Comparison of ENCODE assay signal across 30 mouse cellular contexts in genomic region chr6:147011977-147012376, GRCm38 (mm10). TPM values are rescaled to one million over a fixed set of nuclear protein-coding genes. Genes with fewer than 3 reads are reported as not detected.
DNase-seq lines count a peak whose midpoint lies in the region; ATAC-seq and TF ChIP-seq lines count a peak whose summit lies in the region.
"Had no signal": no experiment of that assay in that cellular context is flagged by ENCODE, and none has a peak within 500 bp of the region (broad histone marks: within the 10 kb centered on the region; RNA-seq: fewer than 3 reads in every experiment).

No protein-coding gene starts in this region.

- no peak overlapping the region for H3K9ac ChIP-seq in embryonic facial prominence, embryonic 13.5 days
- no peak overlapping the region for H3K9ac ChIP-seq in heart, postnatal 0 days (replicated peaks; ENCODE audit: low read depth, low read length)
- H3K9ac ChIP-seq: embryonic facial prominence, embryonic 12.5 days; forebrain, embryonic 15.5 days; hindbrain, embryonic 14.5 days; limb, embryonic 15.5 days; liver, embryonic 14.5 days; midbrain, embryonic 15.5 days; neural tube, embryonic 13.5 days had no signal

- H3K27ac ChIP-seq in embryonic facial prominence, embryonic 13.5 days = peak overlapping the region; percentile 64; the same call in 1 of the 2 replicates
- H3K27ac ChIP-seq in embryonic facial prominence, embryonic 10.5 days (replicated peaks) = no peak overlapping the region
- H3K27ac ChIP-seq in heart, postnatal 0 days (ENCODE audit: low read depth) = 0 out of 2 replicates have a peak overlapping the region, but pooled peaks have one; percentile 1
- H3K27ac ChIP-seq: embryonic facial prominence, embryonic 12.5 days; forebrain, embryonic 15.5 days; hindbrain, embryonic 14.5 days; liver, embryonic 14.5 days; midbrain, embryonic 15.5 days; neural tube, embryonic 13.5 days had no signal

- H3K9me3 ChIP-seq in embryonic facial prominence, embryonic 13.5 days = no peaks in the 10 kb centered on the region
- no peaks in the 10 kb centered on the region for H3K9me3 ChIP-seq in embryonic facial prominence, embryonic 10.5 days
- H3K9me3 ChIP-seq in heart, postnatal 0 days (replicated peaks; ENCODE audit: control insufficient read depth, low read length) = no peaks in the 10 kb centered on the region
- H3K9me3 ChIP-seq: embryonic facial prominence, embryonic 12.5 days; forebrain, embryonic 15.5 days; limb, embryonic 15.5 days; midbrain, embryonic 15.5 days; neural tube, embryonic 13.5 days had no signal

- ATAC-seq in embryonic facial prominence, embryonic 13.5 days (ENCODE audit: insufficient number of reproducible peaks, insufficient read depth, low FRiP score, low TSS enrichment, low read depth) = no peak
- ATAC-seq in heart, postnatal 0 days (ENCODE audit: insufficient read depth, low read depth) = no peak
- ATAC-seq: forebrain, embryonic 15.5 days; inflammation-experienced regulatory T-cells, adult 6 months; midbrain, embryonic 15.5 days had no signal

- intact Hi-C loops in heart, postnatal 10 days (cut with DNase I) = no loop called here

- no peak overlapping the region for H3K4me3 ChIP-seq in embryonic facial prominence, embryonic 13.5 days
- H3K4me3 ChIP-seq in embryonic facial prominence, embryonic 10.5 days = no peak overlapping the region
- H3K4me3 ChIP-seq in heart, postnatal 0 days (ENCODE audit: low read depth, low read length) = no peak overlapping the region
- H3K4me3 ChIP-seq: embryonic facial prominence, embryonic 12.5 days; forebrain, embryonic 15.5 days; limb, embryonic 15.5 days; midbrain, embryonic 15.5 days; myocyte; neural tube, embryonic 13.5 days had no signal

- 59% methylated on average over 6 of the region's 6 CpGs for WGBS in embryonic facial prominence, embryonic 13.5 days
- 81% methylated on average over 6 of the region's 6 CpGs for WGBS in embryonic facial prominence, embryonic 10.5 days
- WGBS in heart, postnatal 0 days = 70% methylated on average over 6 of the region's 6 CpGs

- no peak for TF ChIP-seq CTCF in heart, postnatal 0 days (IDR thresholded peaks at IDR 0.05; ENCODE audit: low read depth)
- TF ChIP-seq CTCF in brain, embryonic 14.5 days (IDR thresholded peaks at IDR 0.05; ENCODE audit: borderline replicate concordance, extremely low read depth, insufficient read depth, insufficient read length) = no peak

- H3K27me3 ChIP-seq in embryonic facial prominence, embryonic 13.5 days = no peaks in the 10 kb centered on the region
- H3K27me3 ChIP-seq in embryonic facial prominence, embryonic 10.5 days (replicated peaks; ENCODE audit: low read depth, poor library complexity, severe bottlenecking) = no peaks in the 10 kb centered on the region
- no peaks in the 10 kb centered on the region for H3K27me3 ChIP-seq in heart, postnatal 0 days (ENCODE audit: control insufficient read depth, insufficient read depth, low read length)
- H3K27me3 ChIP-seq: embryonic facial prominence, embryonic 12.5 days; forebrain, embryonic 15.5 days; limb, embryonic 15.5 days; midbrain, embryonic 15.5 days; neural tube, embryonic 13.5 days had no signal

- TF ChIP-seq POLR2A in brain, embryonic 14.5 days (IDR thresholded peaks at IDR 0.05; ENCODE audit: borderline replicate concordance, extremely low read depth, insufficient read depth, insufficient read length, poor library complexity, severe bottlenecking) = no peak

- no peak for DNase-seq in embryonic facial prominence, embryonic 10.5 days (ENCODE audit: low spot score)
- no peak for DNase-seq in heart, postnatal 0 days (ENCODE audit: low spot score)
- DNase-seq in heart, postnatal 10 days = no peak
- DNase-seq in brain, embryonic 14.5 days (ENCODE audit: low read depth) = peak; percentile 36
- DNase-seq in lung, postnatal 36 days = peak; percentile 64
- DNase-seq in spleen, postnatal 36 days (ENCODE audit: low spot score in 2 of 2) = no peak
- DNase-seq: adrenal gland, postnatal 14 days; cerebellum, postnatal 10 days; gastrocnemius, postnatal 14 days; kidney, adult 18-20 months; layer of hippocampus, adult 9-11 months; thymus, adult 18-20 months; thymus, postnatal 36 days had no signal

- 0 out of 2 replicates have a peak overlapping the region, but pooled peaks have one; percentile 9 for H3K4me2 ChIP-seq in embryonic facial prominence, embryonic 13.5 days
- H3K4me2 ChIP-seq in heart, postnatal 0 days (ENCODE audit: low read depth, low read length) = no peak overlapping the region
- H3K4me2 ChIP-seq: embryonic facial prominence, embryonic 12.5 days; forebrain, embryonic 15.5 days; hindbrain, embryonic 14.5 days; limb, embryonic 15.5 days; midbrain, embryonic 15.5 days; neural tube, embryonic 13.5 days had no signal

- TF ChIP-seq EP300 in heart, postnatal 0 days (IDR thresholded peaks at IDR 0.05; ENCODE audit: low read depth) = no peak

- peaks cover 60% of the 10 kb centered on the region for H3K36me3 ChIP-seq in embryonic facial prominence, embryonic 13.5 days
- H3K36me3 ChIP-seq in embryonic facial prominence, embryonic 10.5 days (replicated peaks) = peaks cover 29% of the 10 kb centered on the region; the same call in 1 of the 2 replicates
- peaks cover 60% of the 10 kb centered on the region for H3K36me3 ChIP-seq in heart, postnatal 0 days (replicated peaks; ENCODE audit: control insufficient read depth, insufficient read depth, low read length)
- H3K36me3 ChIP-seq: forebrain, embryonic 15.5 days; midbrain, embryonic 15.5 days; neural tube, embryonic 13.5 days had no signal

- H3K4me1 ChIP-seq in embryonic facial prominence, embryonic 13.5 days = peaks cover 24% of the 10 kb centered on the region
- no peaks in the 10 kb centered on the region for H3K4me1 ChIP-seq in embryonic facial prominence, embryonic 10.5 days
- H3K4me1 ChIP-seq in heart, postnatal 0 days (ENCODE audit: control insufficient read depth, insufficient read depth) = no peaks in the 10 kb centered on the region
- H3K4me1 ChIP-seq: limb, embryonic 15.5 days; midbrain, embryonic 15.5 days; neural tube, embryonic 13.5 days had no signal

RNA-seq across cellular contexts. Expression of gene Rep15, which starts 20.4 kb away (rescaled TPM):
- polyA plus RNA-seq in embryonic facial prominence, embryonic 13.5 days (2015; fragmentation: Nextera tagmentation; extraction: Ambion mirVana) = 1.3 and 1.7 TPM in 2 replicates
- 1.0 and 1.2 TPM in 2 replicates for polyA plus RNA-seq in embryonic facial prominence, embryonic 10.5 days (2016; fragmentation: Nextera tagmentation; extraction: Ambion mirVana)
- total RNA-seq in heart, postnatal 0 days (2014; rRNA removed; ENCODE audit: low replicate concordance) = 0.97 TPM in 1 of 2 replicates, not detected in the other
- 0.21 and 0.48 TPM in 2 replicates for polyA plus RNA-seq in heart, postnatal 0 days (2015; fragmentation: Nextera tagmentation; extraction: Ambion mirVana)
- total RNA-seq in heart, postnatal 10 days (2021) = 1 to 10 TPM; 1.1 to 1.3 TPM
- 0.58 and 0.66 TPM in 2 replicates for polyA plus RNA-seq in brain, embryonic 14.5 days (2012; rRNA removed)

RNA-seq across cellular contexts. Expression of gene Mrps35, which starts 30.6 kb away (rescaled TPM):
- 102 and 106 TPM in 2 replicates for polyA plus RNA-seq in embryonic facial prominence, embryonic 13.5 days (2015; fragmentation: Nextera tagmentation; extraction: Ambion mirVana)
- 109 and 122 TPM in 2 replicates for polyA plus RNA-seq in embryonic facial prominence, embryonic 10.5 days (2016; fragmentation: Nextera tagmentation; extraction: Ambion mirVana)
- total RNA-seq in heart, postnatal 0 days (2014; rRNA removed; ENCODE audit: low replicate concordance) = 17.6 and 24.2 TPM in 2 replicates
- polyA plus RNA-seq in heart, postnatal 0 days (2015; fragmentation: Nextera tagmentation; extraction: Ambion mirVana) = 196 and 197 TPM in 2 replicates
- total RNA-seq in heart, postnatal 10 days (2021) = 100 to 1,000 TPM; 145 to 150 TPM
- 29.8 and 30.9 TPM in 2 replicates for polyA plus RNA-seq in brain, embryonic 14.5 days (2012; rRNA removed)

RNA-seq across cellular contexts. Expression of gene 1700034J05Rik, which starts 57.8 kb away (rescaled TPM):
- polyA plus RNA-seq in embryonic facial prominence, embryonic 13.5 days (2015; fragmentation: Nextera tagmentation; extraction: Ambion mirVana) = 0.29 and 0.45 TPM in 2 replicates
- polyA plus RNA-seq in embryonic facial prominence, embryonic 10.5 days (2016; fragmentation: Nextera tagmentation; extraction: Ambion mirVana) = 0.14 and 0.27 TPM in 2 replicates
- not detected in 2 replicates for total RNA-seq in heart, postnatal 0 days (2014; rRNA removed; ENCODE audit: low replicate concordance)
- polyA plus RNA-seq in heart, postnatal 0 days (2015; fragmentation: Nextera tagmentation; extraction: Ambion mirVana) = 0.07 TPM in 2 replicates
- total RNA-seq in heart, postnatal 10 days (2021) = not detected
- not detected in 2 replicates for polyA plus RNA-seq in brain, embryonic 14.5 days (2012; rRNA removed)
- total RNA-seq: adrenal gland, postnatal 14 days; gastrocnemius, postnatal 14 days; heart, adult 18-20 months; heart, postnatal 25 days; left cerebral cortex, adult 18-20 months; left cerebral cortex, postnatal 25 days; megakaryocyte-erythroid progenitor cell, adult 5-6 weeks had no signal
- polyA plus RNA-seq: cortical plate, adult 2 months; forebrain, embryonic 15.5 days; large intestine, adult 2 months; liver, embryonic 14.5 days; midbrain, embryonic 15.5 days; neural tube, embryonic 13.5 days had no signal

Comparison
In these comparisons a context has a peak if more than half of its experiments do, and no peak if none do; other contexts are left out.
1. DNase-seq: peak in brain, embryonic 14.5 days (single experiment) and lung, postnatal 36 days (single experiment); none in embryonic facial prominence, embryonic 10.5 days (single experiment), heart, postnatal 0 days (single experiment), heart, postnatal 10 days (0 of 2) and spleen, postnatal 36 days (0 of 2).